In genomic region chr16:23228486-23228885, GRCm38 (mm10) we compare ENCODE assay signal across 12 mouse cellular contexts. TPM values are rescaled to one million over a fixed set of nuclear protein-coding genes. Genes with fewer than 3 reads are reported as not detected.
DNase-seq lines count a peak whose midpoint lies in the region; ATAC-seq and TF ChIP-seq lines count a peak whose summit lies in the region.
"Had no signal": no experiment of that assay in that cellular context is flagged by ENCODE, and none has a peak within 500 bp of the region (broad histone marks: within the 10 kb centered on the region; RNA-seq: fewer than 3 reads in every experiment).

No protein-coding gene starts in this region.

- no peak for TF ChIP-seq CTCF in midbrain, postnatal 0 days (IDR thresholded peaks at IDR 0.05)

- WGBS in hindbrain, embryonic 13.5 days: 18% methylated on average over 3 of the region's 3 CpGs
- WGBS in hindbrain, embryonic 11.5 days: 30% methylated on average over 3 of the region's 3 CpGs
- 28% methylated on average over 3 of the region's 3 CpGs for WGBS in forebrain, embryonic 14.5 days
- WGBS in midbrain, postnatal 0 days: 23% methylated on average over 3 of the region's 3 CpGs
- 31% methylated on average over 3 of the region's 3 CpGs for WGBS in liver, embryonic 12.5 days (ENCODE audit: insufficient replicate concordance)

- H3K4me1 ChIP-seq in hindbrain, embryonic 13.5 days (replicated peaks): peaks cover 57% of the 10 kb centered on the region
- H3K4me1 ChIP-seq in hindbrain, embryonic 11.5 days (replicated peaks; ENCODE audit: control insufficient read depth, insufficient read depth, low read length): peaks cover 3% of the 10 kb centered on the region; the same call in 1 of the 2 replicates
- peaks cover 31% of the 10 kb centered on the region for H3K4me1 ChIP-seq in forebrain, embryonic 14.5 days (ENCODE audit: control insufficient read depth, insufficient read depth, low read length)
- H3K4me1 ChIP-seq in midbrain, postnatal 0 days (ENCODE audit: insufficient read depth, low read length): no peaks in the 10 kb centered on the region; the same call in 1 of the 2 replicates
- no peaks in the 10 kb centered on the region for H3K4me1 ChIP-seq in liver, embryonic 12.5 days

- no peak for ATAC-seq in hindbrain, embryonic 13.5 days (ENCODE audit: low FRiP score)
- ATAC-seq in hindbrain, embryonic 11.5 days (ENCODE audit: low FRiP score): no peak
- no peak for ATAC-seq in forebrain, embryonic 14.5 days
- ATAC-seq in midbrain, postnatal 0 days (ENCODE audit: low FRiP score): no peak
- ATAC-seq in liver, embryonic 12.5 days: no peak

- DNase-seq in hindbrain, embryonic 11.5 days (ENCODE audit: low spot score): no peak
- DNase-seq in CD4-positive helper T cell, adult 2 months (ENCODE audit: low read depth, low spot score): peak; percentile 73
- no peak for DNase-seq in forebrain, embryonic 14.5 days (ENCODE audit: low spot score)
- no peak for DNase-seq in midbrain, postnatal 0 days (ENCODE audit: low spot score)
- DNase-seq in urinary bladder, postnatal 36 days (ENCODE audit: low spot score in 2 of 2): no peak
- no peak for DNase-seq in cerebellum, adult 8-10 months
- DNase-seq: heart, postnatal 10 days; kidney, postnatal 14 days; lung, postnatal 4 days had no signal

- H3K9me3 ChIP-seq in hindbrain, embryonic 13.5 days: no peaks in the 10 kb centered on the region
- H3K9me3 ChIP-seq in hindbrain, embryonic 11.5 days (ENCODE audit: control insufficient read depth, low read length): no peaks in the 10 kb centered on the region
- H3K9me3 ChIP-seq in forebrain, embryonic 14.5 days (replicated peaks; ENCODE audit: control insufficient read depth, low read length): no peaks in the 10 kb centered on the region
- H3K9me3 ChIP-seq in midbrain, postnatal 0 days (ENCODE audit: low read length): no peaks in the 10 kb centered on the region
- H3K9me3 ChIP-seq in liver, embryonic 12.5 days (replicated peaks): no peaks in the 10 kb centered on the region

- H3K4me2 ChIP-seq in hindbrain, embryonic 13.5 days: peak overlapping the region; percentile 90
- no peak overlapping the region for H3K4me2 ChIP-seq in hindbrain, embryonic 11.5 days (replicated peaks; ENCODE audit: low read depth, low read length)
- peak overlapping the region; percentile 87; the same call in 1 of the 2 replicates for H3K4me2 ChIP-seq in forebrain, embryonic 14.5 days (ENCODE audit: low read length)
- H3K4me2 ChIP-seq in midbrain, postnatal 0 days (ENCODE audit: low read depth, low read length, poor library complexity, severe bottlenecking): peak overlapping the region; percentile 91; the same call in 1 of the 2 replicates
- H3K4me2 ChIP-seq in liver, embryonic 12.5 days: no peak overlapping the region

- H3K27ac ChIP-seq in hindbrain, embryonic 13.5 days: no peak overlapping the region
- no peak overlapping the region for H3K27ac ChIP-seq in hindbrain, embryonic 11.5 days (ENCODE audit: low read depth, low read length)
- H3K27ac ChIP-seq in forebrain, embryonic 14.5 days (ENCODE audit: low read depth, low read length): no peak overlapping the region
- no peak overlapping the region for H3K27ac ChIP-seq in midbrain, postnatal 0 days (ENCODE audit: low read depth, low read length)
- H3K27ac ChIP-seq in liver, embryonic 12.5 days: no peak overlapping the region
- H3K27ac ChIP-seq: stomach, postnatal 0 days had no signal

- H3K27me3 ChIP-seq in hindbrain, embryonic 13.5 days: no peaks in the 10 kb centered on the region
- no peaks in the 10 kb centered on the region for H3K27me3 ChIP-seq in hindbrain, embryonic 11.5 days (ENCODE audit: control insufficient read depth, insufficient read depth, low read length)
- H3K27me3 ChIP-seq in forebrain, embryonic 14.5 days (replicated peaks; ENCODE audit: control insufficient read depth, insufficient read depth, low read length): no peaks in the 10 kb centered on the region
- H3K27me3 ChIP-seq in midbrain, postnatal 0 days (ENCODE audit: insufficient read depth, low read length): no peaks in the 10 kb centered on the region
- H3K27me3 ChIP-seq in liver, embryonic 12.5 days (replicated peaks): peaks cover 64% of the 10 kb centered on the region

- H3K9ac ChIP-seq in hindbrain, embryonic 13.5 days: peak overlapping the region; percentile 35; the same call in 1 of the 2 replicates
- no peak overlapping the region for H3K9ac ChIP-seq in hindbrain, embryonic 11.5 days (ENCODE audit: low read depth, low read length)
- H3K9ac ChIP-seq in forebrain, embryonic 14.5 days (ENCODE audit: low read length): no peak overlapping the region
- H3K9ac ChIP-seq in midbrain, postnatal 0 days (replicated peaks; ENCODE audit: low read length, poor library complexity, severe bottlenecking): no peak overlapping the region
- H3K9ac ChIP-seq in liver, embryonic 12.5 days: no peak overlapping the region

- H3K36me3 ChIP-seq in hindbrain, embryonic 13.5 days: peaks cover 2% of the 10 kb centered on the region; the same call in 1 of the 2 replicates
- H3K36me3 ChIP-seq in hindbrain, embryonic 11.5 days (ENCODE audit: control insufficient read depth, insufficient read depth, low read length): no peaks in the 10 kb centered on the region
- H3K36me3 ChIP-seq in forebrain, embryonic 14.5 days (ENCODE audit: control insufficient read depth, insufficient read depth, low read length): no peaks in the 10 kb centered on the region
- H3K36me3 ChIP-seq in midbrain, postnatal 0 days (ENCODE audit: insufficient read depth, low read length): no peaks in the 10 kb centered on the region
- H3K36me3 ChIP-seq in liver, embryonic 12.5 days: no peaks in the 10 kb centered on the region

- H3K4me3 ChIP-seq in hindbrain, embryonic 13.5 days: peak overlapping the region; percentile 76
- no peak overlapping the region for H3K4me3 ChIP-seq in hindbrain, embryonic 11.5 days (ENCODE audit: low read depth, low read length)
- no peak overlapping the region; the same call in 1 of the 2 replicates for H3K4me3 ChIP-seq in forebrain, embryonic 14.5 days (ENCODE audit: low read depth, low read length)
- H3K4me3 ChIP-seq in midbrain, postnatal 0 days (ENCODE audit: low read depth, low read length): no peak overlapping the region
- H3K4me3 ChIP-seq in liver, embryonic 12.5 days: no peak overlapping the region

RNA-seq across cellular contexts. Expression of gene St6gal1, which starts 3.9 kb away (rescaled TPM):
- polyA plus RNA-seq in hindbrain, embryonic 13.5 days (2015; fragmentation: Nextera tagmentation; extraction: Ambion mirVana): 38.9 and 41.6 TPM in 2 replicates
- 32.7 and 34.1 TPM in 2 replicates for polyA plus RNA-seq in hindbrain, embryonic 11.5 days (2014; fragmentation: Nextera tagmentation; extraction: Ambion mirVana)
- polyA plus RNA-seq in forebrain, embryonic 14.5 days (2014; fragmentation: Nextera tagmentation; extraction: Ambion mirVana): 46.0 and 56.0 TPM in 2 replicates
- 17.7 and 20.6 TPM in 2 replicates for total RNA-seq in midbrain, postnatal 0 days (2014; rRNA removed)
- polyA plus RNA-seq in midbrain, postnatal 0 days (2015; fragmentation: Nextera tagmentation; extraction: Ambion mirVana): 8.5 and 12.0 TPM in 2 replicates
- polyA plus RNA-seq in liver, embryonic 12.5 days (2016; fragmentation: Nextera tagmentation; extraction: Ambion mirVana): 7.5 and 7.9 TPM in 2 replicates

Comparison
In these comparisons a context has a peak if more than half of its experiments do, and no peak if none do; other contexts are left out.
1. H3K4me2 ChIP-seq: peak in hindbrain, embryonic 13.5 days (single experiment), forebrain, embryonic 14.5 days (single experiment) and midbrain, postnatal 0 days (single experiment); none in hindbrain, embryonic 11.5 days (single experiment) and liver, embryonic 12.5 days (single experiment).